Mouse (Mus musculus) B cell, adult (primary cell): ENCODE data around the gene Mapkbp1. TPM values are rescaled to one million over a fixed set of nuclear protein-coding genes. Genes with fewer than 3 reads are reported as not detected.

ENCODE experiments used
- total RNA-seq: library from RNA; stranded (reverse); gene quantifications from 4 replicates; pipeline ENCODE4 v1.2.4, GENCODE M21; 2023; ENCODE audit not compliant: inconsistent age

Gene Mapkbp1
- total RNA-seq: 8.2 to 17.6 TPM (median 14.3 TPM) in 4 replicates

DNA sequence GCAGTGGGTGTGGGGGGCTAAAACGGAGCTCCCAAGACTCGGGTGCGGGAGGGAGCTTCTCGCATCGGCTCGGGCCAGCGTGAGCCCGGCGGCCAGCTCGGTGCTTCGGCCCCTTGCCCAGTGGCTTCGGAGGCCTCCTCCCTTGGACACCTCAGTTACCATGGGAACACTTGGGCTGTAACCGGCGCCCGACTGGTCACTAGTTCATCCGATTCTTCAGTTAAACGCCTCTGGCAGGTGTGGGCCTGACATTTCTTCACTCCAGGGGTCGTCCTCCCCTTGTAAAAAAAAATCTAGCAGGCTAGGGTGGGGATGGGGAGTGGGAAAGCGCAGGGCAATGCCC is at the start of gene Mapkbp1:
Gene Mapkbp1 (plus strand): TSS at position 163 of the 343 bp plus-strand sequence.

DNA sequence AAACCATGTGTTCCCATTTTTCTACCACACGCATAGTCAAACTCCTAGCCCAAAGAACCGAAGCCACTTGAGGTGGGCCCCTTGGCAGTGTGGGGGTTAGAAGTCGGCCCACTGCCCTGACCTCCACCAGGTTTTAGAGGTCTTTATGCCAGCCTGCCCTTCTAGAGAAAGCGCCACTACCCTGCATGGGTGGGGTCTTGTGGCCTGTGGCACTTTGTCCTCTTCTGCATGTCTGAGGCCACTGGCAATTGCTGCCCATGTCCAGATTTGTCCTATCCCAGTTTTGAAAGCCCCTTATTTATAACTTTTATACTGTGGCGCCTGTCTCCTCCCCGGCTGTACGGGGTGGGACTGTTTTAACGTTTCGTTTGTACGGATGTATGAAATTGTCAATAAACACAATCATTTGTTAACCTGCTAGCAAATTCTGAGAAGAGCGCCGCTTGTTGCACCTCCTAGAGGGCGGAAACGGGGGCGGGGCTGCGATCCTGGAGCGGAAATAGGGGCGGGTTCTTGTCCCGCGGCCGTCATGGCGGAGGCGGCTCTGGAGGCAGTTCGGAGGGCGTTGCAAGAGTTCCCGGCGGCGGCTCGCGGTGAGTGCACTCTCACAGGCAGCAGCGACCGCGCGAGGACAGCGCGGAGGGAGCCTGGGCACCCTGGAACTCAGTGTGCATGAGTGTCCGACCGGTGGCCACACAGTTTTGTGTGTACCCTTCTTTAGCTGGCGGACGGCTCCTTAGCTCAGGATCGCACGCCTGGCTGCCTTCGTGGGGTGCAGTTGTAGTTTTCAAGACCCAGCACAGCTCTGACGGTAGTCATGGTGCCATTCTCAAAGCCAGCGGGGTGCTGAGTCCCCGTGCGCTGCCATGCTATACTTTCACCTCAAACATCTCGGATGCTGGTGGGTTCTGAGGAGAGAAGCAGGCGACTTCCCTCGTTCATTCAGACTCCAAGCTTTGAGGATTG is 54.8 kb downstream of the Mapkbp1 start, which contains the start of the genes Jmjd7 and Gm28042:
Gene Jmjd7 (plus strand): TSS at position 500 of the 966 bp plus-strand sequence.
Gene Gm28042 (plus strand): TSS at position 510 of the 966 bp plus-strand sequence.

DNA sequence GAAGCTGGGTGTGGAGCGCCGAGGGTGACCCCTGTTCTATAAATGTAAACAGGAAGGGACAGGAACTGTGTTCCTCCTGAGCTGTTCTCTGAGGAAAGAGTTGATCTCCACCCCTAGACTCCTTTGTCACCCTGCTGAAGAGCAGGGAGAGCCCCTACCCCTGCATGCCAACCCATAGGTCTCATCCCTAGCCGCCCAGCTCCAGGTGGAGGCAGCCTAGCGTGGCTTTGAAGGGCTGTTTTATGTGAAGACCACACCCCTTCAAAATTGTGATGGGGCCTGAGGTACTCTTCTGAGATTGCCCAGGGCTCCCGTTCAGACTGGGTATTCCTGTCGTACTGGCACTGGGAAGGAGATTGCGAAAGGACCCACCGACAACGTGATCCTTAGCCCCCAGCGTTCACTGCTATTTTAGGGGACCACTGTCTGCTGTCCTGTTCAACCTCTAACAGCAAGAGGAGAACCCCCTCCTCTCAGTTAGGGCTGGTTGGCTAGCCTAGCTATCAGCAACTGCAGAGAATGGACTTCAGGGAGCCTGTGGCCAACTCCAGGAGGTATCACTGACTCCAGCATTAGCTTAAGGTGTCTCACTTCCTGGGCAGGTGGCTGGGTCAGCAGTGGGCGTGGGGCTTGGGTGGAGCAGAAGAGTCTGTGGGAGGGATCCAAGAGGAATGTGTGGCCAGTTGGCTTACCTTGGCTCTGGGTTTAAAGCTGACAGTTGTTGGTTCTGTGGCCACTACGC is 60.4 kb downstream of the Mapkbp1 start, which contains the start of gene Pla2g4b:
Gene Pla2g4b (plus strand): TSS at position 692 of the 742 bp plus-strand sequence.

Other genes with a start within 250 kb of the Mapkbp1 start
- 0.58 to 0.66 TPM in 2 of 4 replicates, not detected in the others for gene Itpka, start 230.4 kb upstream of the Mapkbp1 start, total RNA-seq
- gene Ltk, start 212.3 kb upstream of the Mapkbp1 start, total RNA-seq: 21.2 to 27.1 TPM (median 24.0 TPM) in 4 replicates
- gene Rpap1, start 185.2 kb upstream of the Mapkbp1 start, total RNA-seq: 30.7 to 37.0 TPM (median 34.7 TPM) in 4 replicates
- gene Tyro3, start 175.0 kb upstream of the Mapkbp1 start, total RNA-seq: 0.12 to 0.39 TPM (median 0.13 TPM) in 3 of 4 replicates, not detected in the other
- gene Mga, start 75.5 kb upstream of the Mapkbp1 start, total RNA-seq: 112 to 127 TPM (median 125 TPM) in 4 replicates
- 14.5 to 20.5 TPM (median 16.7 TPM) in 4 replicates for gene Jmjd7, start 54.8 kb downstream of the Mapkbp1 start, total RNA-seq
- gene Gm28042, start 54.8 kb downstream of the Mapkbp1 start, total RNA-seq: 2.5 to 5.5 TPM (median 3.8 TPM) in 4 replicates
- gene Pla2g4b, start 60.7 kb downstream of the Mapkbp1 start, total RNA-seq: 4.9 to 9.5 TPM (median 7.5 TPM) in 4 replicates
- gene Ehd4, start 181.9 kb downstream of the Mapkbp1 start, total RNA-seq: 82.5 to 102 TPM (median 94.9 TPM) in 4 replicates